Comparison of ENCODE assay signal across 11 mouse cellular contexts in genomic region chr1:64978321-64978799, GRCm38 (mm10). TPM values are rescaled to one million over a fixed set of nuclear protein-coding genes. Genes with fewer than 3 reads are reported as not detected.
A peak's percentile ranks its signal among the peaks of the same experiment; 100 is the strongest.
DNase-seq lines count a peak whose midpoint lies in the region; ATAC-seq lines count a peak whose summit lies in the region.
"Had no signal": no experiment of that assay in that cellular context is flagged by ENCODE, and none has a peak within 500 bp of the region (broad histone marks: within the 10 kb centered on the region; RNA-seq: fewer than 3 reads in every experiment).

No protein-coding gene starts in this region.

- H3K9ac ChIP-seq in kidney, embryonic 15.5 days, result no peak overlapping the region

- WGBS in kidney, embryonic 15.5 days, result 66% methylated on average over 7 of the region's 7 CpGs
- WGBS in embryonic facial prominence, embryonic 10.5 days, result 80% methylated on average over 7 of the region's 7 CpGs

- no peak overlapping the region for H3K4me2 ChIP-seq in kidney, embryonic 15.5 days

- 0 out of 2 replicates have a peak, but pooled peaks cover 5% of the 10 kb centered on the region for H3K4me1 ChIP-seq in kidney, embryonic 15.5 days
- peaks cover 18% of the 10 kb centered on the region for H3K4me1 ChIP-seq in embryonic facial prominence, embryonic 10.5 days

- no peak overlapping the region for H3K4me3 ChIP-seq in kidney, embryonic 15.5 days (replicated peaks)
- H3K4me3 ChIP-seq in embryonic facial prominence, embryonic 10.5 days, result no peak overlapping the region

- ATAC-seq in kidney, embryonic 15.5 days (replicated peaks; ENCODE audit: low FRiP score), result peak; percentile 69

- no peaks in the 10 kb centered on the region for H3K27me3 ChIP-seq in kidney, embryonic 15.5 days
- H3K27me3 ChIP-seq in embryonic facial prominence, embryonic 10.5 days (replicated peaks; ENCODE audit: low read depth, poor library complexity, severe bottlenecking), result 0 out of 2 replicates have a peak, but pooled peaks cover 4% of the 10 kb centered on the region

- DNase-seq in kidney, adult 18-20 months, result no peak
- peak; percentile 18 for DNase-seq in embryonic facial prominence, embryonic 10.5 days (ENCODE audit: low spot score)
- DNase-seq in layer of hippocampus, adult 9-11 months, result peak; percentile 49
- peak; percentile 59 for DNase-seq in retina, postnatal 1 day
- DNase-seq in lung, adult 18-20 months, result no peak
- no peak for DNase-seq in ovary, postnatal 10 days (ENCODE audit: low spot score)
- no peak for DNase-seq in T-cell, adult 2 months (ENCODE audit: low spot score)
- DNase-seq: adrenal gland, adult 8-10 months; cerebellum, postnatal 36 days; kidney, adult 9 months had no signal

- H3K27ac ChIP-seq in kidney, embryonic 15.5 days, result no peak overlapping the region
- no peak overlapping the region for H3K27ac ChIP-seq in embryonic facial prominence, embryonic 10.5 days (replicated peaks)

- H3K9me3 ChIP-seq in kidney, embryonic 15.5 days (replicated peaks), result no peaks in the 10 kb centered on the region
- no peaks in the 10 kb centered on the region for H3K9me3 ChIP-seq in embryonic facial prominence, embryonic 10.5 days

- no peaks in the 10 kb centered on the region for H3K36me3 ChIP-seq in kidney, embryonic 15.5 days
- H3K36me3 ChIP-seq in embryonic facial prominence, embryonic 10.5 days (replicated peaks), result no peaks in the 10 kb centered on the region

RNA-seq across cellular contexts. Expression of gene Plekhm3, which starts 21.7 kb away (rescaled TPM):
- 6.8 and 7.8 TPM in 2 replicates for polyA plus RNA-seq in kidney, embryonic 15.5 days (2015; fragmentation: Nextera tagmentation; extraction: Ambion mirVana)
- 9.2 TPM in 2 replicates for polyA plus RNA-seq in embryonic facial prominence, embryonic 10.5 days (2016; fragmentation: Nextera tagmentation; extraction: Ambion mirVana)

RNA-seq across cellular contexts. Expression of gene Akr1cl, which starts 54.2 kb away (rescaled TPM):
- 1.5 and 5.6 TPM in 2 replicates for polyA plus RNA-seq in kidney, embryonic 15.5 days (2015; fragmentation: Nextera tagmentation; extraction: Ambion mirVana)
- 0.40 and 0.65 TPM in 2 replicates for polyA plus RNA-seq in embryonic facial prominence, embryonic 10.5 days (2016; fragmentation: Nextera tagmentation; extraction: Ambion mirVana)

Comparison
In these comparisons a context has a peak if more than half of its experiments do, and no peak if none do; other contexts are left out.
1. DNase-seq: peak in embryonic facial prominence, embryonic 10.5 days (single experiment), layer of hippocampus, adult 9-11 months (single experiment) and retina, postnatal 1 day (single experiment); none in kidney, adult 18-20 months (single experiment), lung, adult 18-20 months (0 of 2), ovary, postnatal 10 days (single experiment) and T-cell, adult 2 months (single experiment).